Mouse (Mus musculus) thymus, adult 2 months (tissue): ENCODE measurements around the gene Prepl. TPM values are rescaled to one million over a fixed set of nuclear protein-coding genes. Genes with fewer than 3 reads are reported as not detected.
A peak's percentile ranks its signal among the peaks of the same experiment; 100 is the strongest.

ENCODE experiments used
- DNase-seq: peaks from one replicate; pipeline ENCODE4 v3.0.0; 2021
- H3K27ac ChIP-seq: fragments of 200-500 bp; 2 replicates; pipeline ENCODE4 v1.5.1; 2012; ENCODE audit warnings: low read length, control low read depth; ENCODE audit not compliant: control insufficient read depth, insufficient read depth
- H3K27me3 ChIP-seq: fragments of 200-500 bp; 2 replicates; pipeline ENCODE4 v1.6.1; 2012; ENCODE audit warnings: mild to moderate bottlenecking, low read length, moderate library complexity, mixed read lengths; ENCODE audit not compliant: control insufficient read depth, insufficient read depth
- H3K36me3 ChIP-seq: fragments of 200-500 bp; 2 replicates; pipeline ENCODE4 v1.6.1; 2012; ENCODE audit warnings: mild to moderate bottlenecking, low read length, moderate library complexity; ENCODE audit not compliant: control insufficient read depth, insufficient read depth
- H3K4me1 ChIP-seq: fragments of 200-500 bp; replicated peaks from 2 replicates; pipeline ENCODE4 v1.6.1; 2012; ENCODE audit warnings: low read length; ENCODE audit not compliant: control insufficient read depth, insufficient read depth
- H3K4me3 ChIP-seq: fragments of 200-500 bp; 2 replicates; pipeline ENCODE4 v1.5.1; 2012; ENCODE audit warnings: mild to moderate bottlenecking, low read length, control low read depth, moderate library complexity; ENCODE audit not compliant: control insufficient read depth, insufficient read depth
- CTCF ChIP-seq: fragments of 200-500 bp; IDR thresholded peaks from 2 replicates; pipeline ENCODE4 v1.5.1; 2012; ENCODE audit warnings: mild to moderate bottlenecking, control low read depth, low read length, moderate library complexity, borderline replicate concordance; ENCODE audit not compliant: control insufficient read depth, poor library complexity, insufficient read depth; ENCODE audit errors: extremely low read depth
- POLR2A ChIP-seq: fragments of 200-500 bp; IDR thresholded peaks from 2 replicates; pipeline ENCODE4 v1.6.1; 2012; ENCODE audit warnings: mild to moderate bottlenecking, low read length, control low read depth, moderate library complexity; ENCODE audit not compliant: control insufficient read depth, poor library complexity, insufficient read depth; ENCODE audit errors: extremely low read depth
- WGBS: fragments of 180-500 bp; shearing (Covaris S2); methylation state at CpG from one replicate; pipeline ENCODE4 v1.1.7; 2018; 5-methylcytosine and 5-hydroxymethylcytosine counted together
- polyA plus RNA-seq: library from polyadenylated mRNA; depleted of rRNA; stranded (reverse); fragments of >200 nt; gene quantifications from 2 replicates; pipeline ENCODE4 v1.2.3, GENCODE M21; 2012

The Prepl gene
- polyA plus RNA-seq, 1 experiment: 11.6 TPM

- Histone ChIP-seq H3K4me3 (no peak within 1 kb of the TSS), H3K36me3 (no peaks in the 10 kb centered on the region), H3K27me3 (no peaks in the 10 kb centered on the region), H3K4me1 (peaks cover 6% of the 10 kb centered on the region), H3K27ac (no peak within 1 kb of the TSS)
- 92% methylated on average over 20 of the region's 20 CpGs for WGBS
- DNase-seq: no peak
- TF ChIP-seq POLR2A (no peak), CTCF (no peak)
Measured at GRCm38 (mm10) chr17:85028093-85028739, 61.8 kb downstream of the Prepl start, which contains the start of gene Slc3a1. TSS of gene Slc3a1 (plus strand) at chr17:85028376.

- Histone ChIP-seq H3K27ac (no peak overlapping the region), H3K27me3 (no peaks in the 10 kb centered on the region), H3K4me3 (no peak overlapping the region), H3K4me1 (peaks cover 6% of the 10 kb centered on the region), H3K36me3 (no peaks in the 10 kb centered on the region)
- 83% methylated on average over 3 of the region's 3 CpGs for WGBS
- TF ChIP-seq POLR2A: no peak
- no peak for TF ChIP-seq CTCF
- DNase-seq: no peak
Measured at GRCm38 (mm10) chr17:85027247-85027646, 62.8 kb downstream of the Prepl start.

GRCm38 (mm10) chr17:85026436-85026835 is 63.6 kb downstream of the Prepl start:
- no peak for DNase-seq

GRCm38 (mm10) chr17:85025151-85025550 is 64.9 kb downstream of the Prepl start:
- Histone ChIP-seq H3K27me3 (no peaks in the 10 kb centered on the region), H3K4me3 (no peak overlapping the region), H3K36me3 (no peaks in the 10 kb centered on the region), H3K27ac (no peak overlapping the region), H3K4me1 (peaks cover 6% of the 10 kb centered on the region)
- WGBS: 96% methylated on average over 6 of the region's 6 CpGs
- TF ChIP-seq POLR2A (no peak), CTCF (no peak)
- DNase-seq: no peak

More at GRCm38 (mm10) chr17:85026436-85026835, 63.6 kb downstream of the Prepl start:
- no peaks in the 10 kb centered on the region for H3K27me3 ChIP-seq
- 90% methylated on average over 6 of the region's 6 CpGs for WGBS
- peaks cover 6% of the 10 kb centered on the region for H3K4me1 ChIP-seq
- H3K36me3 ChIP-seq: no peaks in the 10 kb centered on the region
- H3K27ac ChIP-seq: no peak overlapping the region
- TF ChIP-seq CTCF (no peak), POLR2A (no peak)
- no peak overlapping the region for H3K4me3 ChIP-seq

- Histone ChIP-seq H3K27ac (peak overlapping the region; percentile 95; the same call in 1 of the 2 replicates), H3K4me3 (no peak overlapping the region), H3K36me3 (no peaks in the 10 kb centered on the region), H3K4me1 (peaks cover 6% of the 10 kb centered on the region), H3K27me3 (no peaks in the 10 kb centered on the region)
- TF ChIP-seq CTCF (no peak), POLR2A (no peak)
- WGBS: 89% methylated on average over 8 of the region's 8 CpGs
- no peak for DNase-seq
Measured at GRCm38 (mm10) chr17:85024237-85024636, 65.8 kb downstream of the Prepl start.

GRCm38 (mm10) chr17:85023247-85024167 is 66.5 kb downstream of the Prepl start:
- TF ChIP-seq CTCF (no peak), POLR2A (no peak)
- peak overlapping the region; percentile 95 for H3K27ac ChIP-seq
- WGBS: 47% methylated on average over 22 of the region's 22 CpGs

More at GRCm38 (mm10) chr17:85023247-85024167, 66.5 kb downstream of the Prepl start:
- Histone ChIP-seq H3K4me3 (peak overlapping the region; percentile 23; the same call in 1 of the 2 replicates), H3K4me1 (peaks cover 9% of the 10 kb centered on the region), H3K36me3 (no peaks in the 10 kb centered on the region), H3K27me3 (no peaks in the 10 kb centered on the region)
- peak; percentile 72 for DNase-seq
